7 mouse cellular contexts compared by ENCODE assay signal in the genomic region with DNA sequence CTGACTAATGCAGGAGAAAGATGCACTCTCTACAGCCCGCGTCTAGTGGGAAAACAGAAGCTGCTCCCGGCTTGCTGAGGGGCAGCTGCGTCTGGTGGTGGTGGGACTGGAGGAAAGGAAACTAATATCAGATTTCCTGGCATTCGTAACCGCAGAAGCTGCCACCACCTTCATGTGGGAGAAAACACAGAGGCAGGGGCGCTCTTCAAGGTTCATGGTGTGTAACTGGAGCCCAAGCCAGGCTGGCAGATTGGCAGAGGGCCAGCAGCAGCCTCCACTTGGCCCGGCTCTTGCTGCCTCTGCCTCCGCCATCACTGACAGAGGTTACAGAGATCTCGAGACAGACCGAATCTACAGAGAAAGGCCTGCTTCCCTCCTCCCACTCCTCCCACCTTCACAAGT.
A peak's percentile ranks its signal among the peaks of the same experiment; 100 is the strongest.
DNase-seq lines count a peak whose midpoint lies in the region; ATAC-seq and TF ChIP-seq lines count a peak whose summit lies in the region.

No protein-coding gene starts in this region.

- POLR2A ChIA-PET in Patski (lab: Charles Lee): no interaction called here

- H3K9ac ChIP-seq in forebrain, embryonic 11.5 days (ENCODE audit: low read length): no peak overlapping the region

- no peaks in the 10 kb centered on the region for H3K9me3 ChIP-seq in forebrain, embryonic 11.5 days (ENCODE audit: control insufficient read depth, low read length)

- TF ChIP-seq CTCF in Patski (IDR thresholded peaks at IDR 0.05): no peak

- in situ Hi-C loops in Patski (cut with MboI; ENCODE audit: low pct_unique_long_range_greater_than_20kb): no loop called here

- ATAC-seq in Patski: peak; percentile 58
- ATAC-seq in forebrain, embryonic 11.5 days (replicated peaks; ENCODE audit: low FRiP score): peak; percentile 70; the same call in 1 of the 2 replicates

- no peak overlapping the region for H3K27ac ChIP-seq in forebrain, embryonic 11.5 days (ENCODE audit: low read depth, low read length)

- no peak overlapping the region for H3K4me3 ChIP-seq in forebrain, embryonic 11.5 days (ENCODE audit: low read depth, low read length)

- no peaks in the 10 kb centered on the region for H3K27me3 ChIP-seq in Patski
- H3K27me3 ChIP-seq in forebrain, embryonic 11.5 days (ENCODE audit: control insufficient read depth, insufficient read depth, low read length): no peaks in the 10 kb centered on the region

- H3K36me3 ChIP-seq in forebrain, embryonic 11.5 days (ENCODE audit: control insufficient read depth, insufficient read depth, low read length): no peaks in the 10 kb centered on the region

- CTCF ChIA-PET in Patski (lab: Charles Lee): no interaction called here

- 49% methylated on average over 11 of the region's 11 CpGs for WGBS in forebrain, embryonic 11.5 days

- H3K4me1 ChIP-seq in forebrain, embryonic 11.5 days (replicated peaks; ENCODE audit: control insufficient read depth, insufficient read depth, low read length): no peaks in the 10 kb centered on the region; the same call in 1 of the 2 replicates

- peak; percentile 76 for DNase-seq in CD4-positive, CD25-positive, alpha-beta regulatory T cell, adult 2 months (ENCODE audit: low read depth, low spot score)
- peak; percentile 42 for DNase-seq in Patski (ENCODE audit: low read depth, low spot score)
- peak; percentile 70 for DNase-seq in forebrain, embryonic 11.5 days (ENCODE audit: low spot score)
- DNase-seq in heart, postnatal 4 days: peak; percentile 73
- DNase-seq in kidney, postnatal 4 days: peak; percentile 80 to 88
- peak; percentile 63 for DNase-seq in lung, postnatal 14 days
- DNase-seq in retina, postnatal 1 day: peak; percentile 79

- H3K4me2 ChIP-seq in forebrain, embryonic 11.5 days (ENCODE audit: low read depth, low read length, severe bottlenecking): no peak overlapping the region
